Mouse (Mus musculus) cerebellum, adult 11-12 months (tissue): Measurements from ENCODE around the gene Jag2.

ENCODE experiments used
- DNase-seq: peaks from one replicate; pipeline ENCODE4 v3.0.0; 2022

Jag2 gene

DNA sequence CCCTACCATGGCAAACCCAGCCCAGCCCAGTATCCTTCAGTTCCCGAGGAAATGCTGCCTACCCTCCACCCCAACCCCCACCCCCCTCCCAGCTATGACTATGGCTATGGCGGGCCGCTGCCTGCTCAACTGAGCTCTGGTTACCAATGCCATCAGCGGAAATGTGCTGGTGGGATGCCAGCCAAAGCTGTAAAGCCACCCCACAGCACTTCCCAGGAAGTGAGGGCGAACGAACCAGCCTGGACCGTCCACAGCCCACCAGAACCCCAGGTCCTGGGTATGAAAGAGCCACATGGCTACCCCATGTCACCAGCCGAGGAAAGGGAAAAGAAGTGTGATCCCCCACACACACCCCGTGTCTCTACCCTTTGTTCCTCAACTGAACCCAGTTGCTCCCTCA is 11.1 kb upstream of the Jag2 start:
- DNase-seq, result no peak

DNA sequence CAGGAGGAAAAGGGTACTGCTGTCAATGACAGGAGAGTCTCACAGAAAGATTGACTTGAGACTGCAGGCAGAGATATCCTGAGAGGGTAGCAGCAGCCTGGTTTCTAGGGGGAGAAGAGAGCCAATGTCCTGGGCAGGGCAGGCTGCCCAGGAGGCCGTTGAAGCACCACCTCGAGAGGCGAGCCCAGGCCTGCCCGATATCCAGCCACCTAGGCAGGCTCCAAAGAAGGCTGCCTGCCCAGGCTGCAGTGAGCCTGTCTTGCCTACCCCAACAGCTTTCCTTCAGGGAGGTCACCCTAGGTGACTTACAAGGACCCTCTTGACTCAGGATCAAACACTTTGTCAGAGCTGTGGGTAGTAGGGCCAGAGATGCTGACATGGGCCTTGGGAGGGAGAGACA is 10.7 kb upstream of the Jag2 start:
- DNase-seq, result no peak

DNA sequence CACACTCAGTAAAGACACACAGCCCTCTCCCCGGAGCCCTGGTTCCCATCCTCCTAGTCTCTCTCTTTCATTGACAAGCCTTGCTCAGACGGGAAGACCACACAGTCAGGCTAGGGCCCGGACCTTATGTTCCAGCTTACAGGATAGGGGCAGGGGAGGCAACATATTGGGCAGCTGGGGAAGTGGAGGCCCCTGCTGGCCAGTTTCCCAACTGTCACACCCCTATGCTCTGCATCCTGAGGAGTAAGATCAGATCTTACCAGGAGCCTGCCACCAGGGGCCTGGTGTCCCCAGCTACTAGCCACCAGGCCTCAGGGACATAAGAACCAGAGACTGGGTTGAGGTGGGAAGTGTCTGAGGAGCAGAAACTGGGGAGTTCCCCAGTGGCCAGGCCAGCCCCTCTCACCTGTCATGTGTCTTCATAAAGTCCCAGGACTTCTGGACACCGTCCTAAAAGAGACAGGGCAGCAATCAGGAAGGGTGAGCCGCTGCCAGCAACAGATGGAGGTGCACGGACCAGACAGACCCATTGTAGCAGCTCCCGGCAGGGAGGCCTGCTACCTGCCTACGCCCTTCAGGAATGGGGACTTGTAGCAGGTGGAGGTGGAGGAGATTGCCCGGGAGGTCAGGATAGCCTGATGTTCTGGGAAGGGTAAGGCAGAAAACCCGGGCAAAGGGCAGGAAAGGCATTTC is 9.4 kb upstream of the Jag2 start:
- DNase-seq, result peak; percentile 85

DNA sequence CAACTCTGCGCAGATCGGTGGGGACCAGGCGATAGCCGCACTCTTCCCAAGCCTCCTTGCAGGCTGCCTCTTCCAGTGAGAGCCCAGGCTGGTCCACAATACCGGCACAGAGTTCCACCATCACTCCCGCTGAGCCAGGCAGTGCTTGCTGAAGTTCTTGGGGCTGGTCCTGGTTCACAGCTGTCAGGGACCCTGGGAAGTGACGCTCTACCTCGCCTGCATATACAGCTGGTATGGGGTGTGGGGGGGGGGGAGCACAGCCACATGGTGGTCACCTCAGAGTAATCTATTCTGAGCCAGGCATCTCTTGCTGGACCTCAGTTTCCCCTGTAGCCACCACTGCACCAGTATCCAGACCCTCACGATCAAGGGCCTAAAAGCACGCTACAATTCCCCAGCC is 8.8 kb upstream of the Jag2 start:
- DNase-seq, result no peak

DNA sequence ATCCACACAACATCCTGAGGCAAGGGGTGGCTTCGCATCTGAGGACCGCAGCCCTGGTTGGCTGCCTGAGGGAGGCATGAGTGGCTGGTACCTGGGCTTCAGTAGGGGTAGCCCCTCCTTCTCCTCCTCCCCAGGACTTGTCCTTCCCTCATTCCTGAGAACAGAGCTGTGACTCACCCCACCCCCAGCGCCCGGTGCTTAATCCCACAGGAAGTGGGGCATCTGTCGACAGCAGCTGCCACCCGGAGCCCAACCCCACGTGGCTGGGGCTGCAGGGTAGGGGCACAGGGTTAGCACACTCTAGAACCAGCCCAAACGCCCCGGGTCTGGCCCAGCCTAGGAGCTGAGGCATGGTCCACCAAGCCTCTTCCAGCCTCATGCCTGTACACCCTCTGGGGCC is 8.3 kb upstream of the Jag2 start:
- no peak for DNase-seq

DNA sequence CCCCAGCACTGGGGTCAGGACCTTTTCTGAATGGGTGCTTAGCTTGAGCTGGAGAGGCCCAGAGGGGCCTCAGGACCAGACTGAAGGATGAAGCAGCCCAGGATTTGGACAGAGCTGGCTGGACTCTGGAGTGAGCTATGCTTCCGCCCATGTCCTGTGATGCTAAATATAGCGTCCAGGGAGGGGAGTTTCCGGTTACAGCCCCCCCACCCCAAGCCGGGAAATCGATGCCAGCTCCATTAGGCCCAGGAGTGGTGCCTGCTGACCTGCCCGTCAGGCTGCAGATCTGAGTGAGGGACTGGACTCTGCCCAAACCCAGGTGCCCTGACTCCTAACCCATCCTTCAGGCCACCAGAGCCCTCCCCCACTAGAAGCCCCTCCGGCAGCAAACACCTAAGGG is 3.1 kb upstream of the Jag2 start:
- DNase-seq, result no peak

DNA sequence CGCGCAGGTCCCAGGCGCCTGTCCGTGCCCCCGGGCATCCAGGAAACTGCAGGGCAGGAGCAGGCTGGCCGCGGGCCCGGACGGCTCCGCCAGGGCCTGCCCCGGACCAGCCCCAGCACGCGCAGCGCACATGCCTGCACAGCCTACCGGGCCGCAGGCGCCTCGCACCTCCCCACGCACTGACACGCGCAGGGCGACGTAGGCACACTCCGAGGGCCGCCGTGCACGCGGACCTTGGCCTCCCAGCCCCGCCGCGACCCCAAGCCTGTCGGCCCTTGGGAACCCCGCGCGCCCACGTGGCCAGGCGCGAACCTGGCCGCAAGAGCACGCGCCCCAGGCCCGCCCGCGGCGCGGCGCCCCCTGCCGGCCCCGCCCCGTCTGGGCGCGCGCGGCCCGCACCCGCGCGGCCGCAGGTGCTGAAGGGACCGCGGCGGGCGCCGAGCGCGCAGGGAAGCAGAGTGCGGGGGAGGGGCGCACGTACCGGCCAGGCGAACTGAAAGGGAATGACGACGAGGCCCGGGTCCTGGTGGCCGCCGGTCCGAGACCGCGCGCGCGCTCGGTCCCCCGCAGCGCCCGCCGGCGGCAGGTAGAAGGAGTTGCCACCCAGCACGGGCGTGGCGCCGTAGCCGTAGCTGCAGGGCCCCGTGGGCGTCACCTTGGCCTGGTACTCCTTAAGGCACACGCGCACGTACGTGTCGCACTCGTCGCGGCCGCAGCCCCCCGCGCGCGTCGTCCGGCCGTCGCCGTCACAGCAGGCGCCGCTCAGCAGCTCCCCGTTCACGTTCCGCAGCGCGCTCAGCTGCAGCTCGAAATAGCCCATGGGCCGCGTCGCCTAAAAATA is 955 bp downstream of the Jag2 start:
- DNase-seq, result peak; percentile 45

DNA sequence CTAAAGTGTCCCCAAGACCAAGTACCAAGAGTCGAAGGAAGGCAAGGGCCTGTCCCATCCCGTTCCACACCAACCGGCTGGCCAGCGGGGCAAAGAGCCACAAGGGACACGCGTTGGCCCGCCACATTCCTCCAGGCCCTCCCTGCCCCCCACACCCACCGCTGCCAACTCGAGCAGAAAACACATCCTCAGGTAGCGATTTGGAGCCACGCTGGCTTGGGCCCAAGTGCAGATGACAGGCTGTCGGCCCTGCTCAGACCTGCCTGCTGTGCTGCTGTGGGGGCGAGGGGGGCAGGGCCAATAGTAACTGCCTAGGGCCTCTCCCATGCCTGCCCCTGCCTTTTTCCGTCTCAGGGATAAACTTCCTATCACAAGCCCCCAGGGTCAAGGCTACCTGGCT is 2.3 kb downstream of the Jag2 start:
- DNase-seq, result no peak

DNA sequence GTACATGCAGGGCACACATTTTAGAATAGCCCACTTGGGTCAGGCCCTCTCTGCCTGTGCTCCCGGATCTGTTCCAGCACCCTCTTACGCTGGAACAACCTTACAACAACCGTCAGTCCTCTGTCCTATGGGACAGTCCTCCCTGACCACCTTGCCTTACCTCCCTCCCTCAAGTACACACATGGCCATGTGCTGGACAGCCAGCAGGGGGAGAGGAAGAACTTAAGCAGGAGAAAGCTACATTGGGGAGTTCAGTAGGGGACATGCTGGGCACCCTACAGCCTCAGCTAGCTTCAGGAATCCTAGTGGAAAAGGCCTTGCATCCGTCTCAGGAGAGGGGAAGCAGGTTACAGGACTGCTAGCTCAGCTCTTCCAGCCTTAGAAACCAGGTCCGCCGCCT is 3.6 kb downstream of the Jag2 start:
- no peak for DNase-seq

DNA sequence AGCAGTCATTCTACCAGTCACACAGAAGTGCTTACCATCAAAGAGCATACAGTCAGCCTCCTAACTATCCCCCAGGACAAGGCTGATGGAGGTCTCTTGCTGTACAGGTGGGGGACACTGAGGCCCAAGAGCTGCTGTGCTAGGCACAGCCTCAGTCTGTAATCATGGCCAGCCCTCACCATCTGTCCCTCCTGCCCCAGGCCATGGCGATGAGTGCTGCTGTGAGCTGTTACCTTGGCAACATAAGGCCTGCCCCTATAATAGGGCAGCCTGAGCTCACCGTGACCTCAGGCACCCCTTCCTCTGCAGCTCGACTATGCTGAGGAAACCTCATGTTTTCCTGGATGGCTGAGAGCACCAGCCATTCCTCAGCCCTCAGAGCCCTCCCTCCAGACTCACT is 7.0 kb downstream of the Jag2 start:
- DNase-seq, result no peak

DNA sequence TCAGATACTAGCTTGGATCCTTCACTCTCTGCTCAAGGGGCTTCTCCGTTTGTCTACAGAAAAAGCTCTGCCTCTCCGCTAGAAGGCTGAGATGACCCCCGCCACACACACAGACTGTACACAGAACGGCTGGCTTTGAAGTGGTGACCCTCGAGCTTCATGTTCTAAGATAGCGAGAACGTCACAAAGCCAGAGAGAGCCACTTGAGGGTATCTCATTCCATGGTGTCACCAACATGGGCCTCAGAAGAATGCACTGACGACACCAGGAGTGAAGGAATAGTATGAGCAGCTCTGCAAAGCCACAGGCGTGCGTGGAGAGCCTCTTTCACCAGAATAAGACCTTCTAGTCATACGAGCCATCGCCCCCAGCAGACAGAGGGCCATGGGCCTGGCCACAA is 8.1 kb downstream of the Jag2 start:
- no peak for DNase-seq

DNA sequence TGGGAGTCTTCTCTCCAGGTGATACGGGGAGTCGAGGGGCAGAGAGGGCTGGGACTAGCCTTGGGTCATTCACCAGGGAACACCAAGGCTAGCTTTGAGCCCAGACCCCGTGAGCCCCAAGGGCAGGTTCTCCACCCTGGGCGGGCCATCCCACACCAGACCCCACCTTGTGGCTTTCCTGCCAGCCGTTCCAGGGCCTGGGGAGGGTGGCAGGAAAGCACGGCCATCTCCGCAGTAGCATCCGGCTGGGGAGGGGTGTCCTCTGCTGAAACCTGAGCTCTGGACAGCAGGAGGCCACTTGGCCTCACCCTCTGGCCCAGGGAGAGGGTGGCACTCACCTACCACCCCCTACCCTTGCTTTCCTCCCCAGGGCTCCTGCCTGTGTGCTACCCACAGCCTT is 11.7 kb downstream of the Jag2 start:
- DNase-seq, result no peak

DNA sequence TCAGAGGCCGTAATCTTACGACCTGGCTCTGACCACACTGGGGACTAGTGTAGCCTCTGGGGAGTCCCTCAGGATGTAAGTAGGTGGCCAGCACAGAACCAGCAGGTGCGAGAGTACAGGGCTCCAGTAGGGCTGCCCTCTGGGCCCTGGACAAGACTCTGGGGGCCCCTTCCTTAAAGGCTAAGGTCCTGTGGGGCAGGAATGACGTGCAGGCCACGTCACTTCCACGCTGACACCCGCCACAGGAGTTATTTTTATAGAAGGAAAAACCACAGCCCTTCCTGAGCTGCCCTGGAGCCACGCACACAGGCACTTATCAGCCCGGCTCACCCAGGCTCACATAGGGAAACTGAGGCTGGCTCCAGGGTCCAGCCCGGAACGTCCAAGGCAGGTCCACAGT is 12.1 kb downstream of the Jag2 start:
- DNase-seq, result no peak

DNA sequence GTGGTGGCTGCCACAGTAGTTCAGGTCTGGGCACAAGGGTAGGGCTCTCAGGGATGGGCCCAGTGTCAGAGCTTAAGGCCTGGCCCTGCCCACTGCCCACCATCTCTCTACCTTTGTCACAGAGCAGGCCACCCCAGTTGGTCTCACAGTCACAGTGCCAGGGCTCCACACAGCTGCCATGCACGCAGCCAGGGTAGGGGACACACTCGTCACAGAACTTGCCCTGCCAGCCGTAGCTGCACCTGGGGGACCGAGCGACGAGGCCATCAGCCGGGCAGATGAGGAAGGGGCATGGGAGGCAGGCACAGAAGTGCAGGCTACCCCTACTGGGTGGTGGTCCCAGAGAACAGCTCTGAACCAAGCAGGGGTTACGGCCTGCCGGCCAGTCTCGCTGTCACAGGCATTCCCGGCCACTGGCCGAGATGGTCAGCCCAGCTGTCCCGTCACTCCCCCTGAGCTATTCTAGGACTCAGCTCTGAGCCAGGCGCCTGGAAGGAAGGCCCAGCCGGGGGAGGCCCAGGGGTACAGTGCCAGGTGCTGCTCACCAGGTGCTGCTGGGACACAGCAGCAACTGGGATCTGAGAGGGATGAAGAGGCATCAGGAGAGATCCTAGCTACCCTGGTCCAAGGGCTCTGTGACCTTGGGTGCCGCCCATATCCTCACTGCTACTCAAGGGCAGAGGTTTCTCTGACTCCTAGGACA is 12.7 kb downstream of the Jag2 start:
- DNase-seq, result no peak

DNA sequence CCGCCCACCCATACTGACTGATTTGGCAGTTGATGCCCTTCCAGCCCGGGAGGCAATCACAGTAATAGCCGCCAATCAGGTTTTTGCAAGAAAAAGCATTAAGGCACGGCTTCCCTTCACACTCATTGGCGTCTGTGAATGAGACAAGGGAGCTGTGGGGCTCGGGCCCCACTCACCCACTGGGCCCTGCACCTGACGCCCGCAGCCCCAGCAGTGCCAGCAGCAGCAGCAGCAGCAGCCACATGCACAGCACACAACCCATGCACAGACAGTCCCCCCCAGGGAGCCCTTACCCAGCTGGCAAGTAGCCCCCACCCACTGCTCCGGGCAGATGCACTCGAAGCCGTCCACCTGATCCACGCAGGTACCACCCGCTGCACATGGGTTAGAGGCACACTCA is 14.0 kb downstream of the Jag2 start:
- DNase-seq, result no peak

DNA sequence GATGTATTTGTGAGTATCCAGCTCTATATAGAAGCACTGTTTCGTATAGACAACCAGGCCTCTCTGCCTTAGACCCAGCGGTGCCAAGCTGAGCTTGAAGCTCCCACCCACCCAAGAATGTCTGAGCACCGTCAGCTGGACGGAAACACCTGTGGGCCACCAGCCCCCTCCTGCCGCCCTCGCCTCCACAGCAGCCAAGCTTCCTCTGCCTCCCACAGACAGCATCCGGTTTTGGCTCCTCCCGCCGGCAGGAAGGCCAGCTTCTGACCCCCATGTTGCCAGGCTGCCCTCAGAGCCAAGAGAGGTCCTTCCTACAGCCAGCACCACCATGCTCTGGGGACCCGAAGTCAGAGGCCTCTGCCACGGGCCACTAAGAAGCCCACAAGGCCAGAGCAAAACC is 15.0 kb downstream of the Jag2 start:
- DNase-seq, result no peak

DNA sequence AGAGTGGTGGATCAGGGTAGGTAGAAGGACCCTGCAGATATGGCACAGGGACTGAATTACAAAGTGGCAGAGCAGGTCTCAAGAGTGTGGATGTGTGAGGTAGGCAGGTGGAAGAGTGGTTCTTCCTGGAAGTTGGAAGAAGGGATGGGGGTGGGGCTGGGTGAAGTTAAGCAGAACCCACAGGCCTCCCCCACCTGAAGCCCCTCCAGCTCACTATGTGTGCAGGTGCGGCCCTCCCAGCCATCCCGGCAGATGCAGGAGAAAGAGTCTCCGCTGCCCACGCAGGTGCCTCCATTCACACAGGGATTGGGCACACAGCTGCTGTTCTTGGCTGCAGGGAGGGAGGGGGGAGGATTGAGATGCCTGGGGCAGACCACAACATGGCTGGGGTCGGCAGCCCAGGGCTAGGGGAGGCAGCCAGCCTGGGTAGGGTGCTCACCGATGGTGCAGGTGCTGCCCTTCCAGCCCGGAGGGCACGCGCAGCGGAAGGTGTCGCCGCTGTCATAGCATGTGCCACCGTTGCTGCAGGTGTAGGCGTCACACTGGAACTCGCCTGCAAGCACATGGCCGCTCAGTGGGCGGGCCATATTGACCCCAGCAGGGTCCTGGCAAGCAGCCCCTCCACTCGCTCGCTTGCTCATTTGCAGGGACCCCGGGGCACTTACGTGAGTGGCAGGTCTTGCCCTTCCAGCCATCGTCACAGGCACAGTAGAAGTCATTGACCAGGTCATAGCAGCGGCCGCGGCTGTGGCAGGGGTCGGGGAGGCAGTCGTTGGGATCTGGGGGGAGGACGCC is 16.4 kb downstream of the Jag2 start:
- DNase-seq, result peak; percentile 59

DNA sequence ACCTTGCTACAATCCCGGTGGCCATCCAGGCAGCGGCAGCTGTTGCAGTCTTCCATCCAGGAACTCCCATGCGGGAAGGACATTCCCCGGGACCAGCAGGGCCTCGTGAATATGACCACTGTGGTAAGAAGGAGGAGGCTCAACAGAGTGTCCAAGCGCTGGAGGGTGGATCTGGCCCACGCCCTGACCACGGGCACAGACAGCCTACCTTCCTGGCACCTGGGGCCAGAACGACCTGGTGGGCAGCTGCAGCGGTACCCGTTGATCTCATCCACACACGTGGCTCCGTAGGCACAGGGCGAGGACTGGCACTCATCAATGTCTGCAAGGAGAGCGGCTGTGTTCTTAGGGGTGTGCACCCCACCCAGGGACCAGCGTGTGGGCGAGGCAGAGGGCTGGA is 17.9 kb downstream of the Jag2 start:
- no peak for DNase-seq

DNA sequence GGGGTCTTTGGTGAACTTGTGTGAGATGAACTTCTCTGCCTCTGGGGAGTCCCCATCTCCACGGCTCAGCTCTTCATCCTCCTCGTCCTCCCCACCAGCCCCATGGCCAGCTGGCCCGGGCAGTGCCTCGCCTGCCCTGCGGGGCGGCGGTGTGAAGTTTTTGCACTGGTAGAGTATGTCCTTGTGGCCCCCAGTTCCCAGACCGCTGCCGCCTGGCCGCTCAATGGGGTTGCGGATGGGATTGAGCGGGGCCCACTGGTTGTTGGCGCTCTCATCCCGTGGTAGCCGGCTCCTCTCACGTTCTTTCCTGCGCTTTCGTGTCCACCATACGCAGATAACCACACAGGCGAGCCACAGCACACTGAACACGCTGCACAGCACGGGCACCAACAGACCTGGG is 20.6 kb downstream of the Jag2 start:
- no peak for DNase-seq

DNA sequence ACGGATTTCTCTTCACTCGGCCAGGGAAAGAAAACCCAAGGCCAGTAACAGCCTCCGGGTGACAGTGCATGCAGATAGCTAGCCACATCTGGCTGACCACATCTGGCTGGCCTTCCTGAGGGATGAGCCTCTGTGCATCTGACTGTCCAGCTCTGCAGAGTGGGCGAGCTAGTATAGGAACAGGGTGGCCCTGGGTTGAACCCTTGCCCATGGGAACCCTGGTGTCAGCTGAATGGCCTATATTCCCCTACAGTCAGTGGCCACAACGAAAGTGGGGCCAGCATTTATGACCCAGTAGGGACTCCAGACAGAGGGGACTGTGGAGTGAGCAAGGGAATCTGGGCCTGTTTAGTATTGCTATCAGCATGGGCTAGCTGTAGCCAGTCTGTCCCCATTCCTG is 24.6 kb downstream of the Jag2 start:
- DNase-seq, result no peak

DNA sequence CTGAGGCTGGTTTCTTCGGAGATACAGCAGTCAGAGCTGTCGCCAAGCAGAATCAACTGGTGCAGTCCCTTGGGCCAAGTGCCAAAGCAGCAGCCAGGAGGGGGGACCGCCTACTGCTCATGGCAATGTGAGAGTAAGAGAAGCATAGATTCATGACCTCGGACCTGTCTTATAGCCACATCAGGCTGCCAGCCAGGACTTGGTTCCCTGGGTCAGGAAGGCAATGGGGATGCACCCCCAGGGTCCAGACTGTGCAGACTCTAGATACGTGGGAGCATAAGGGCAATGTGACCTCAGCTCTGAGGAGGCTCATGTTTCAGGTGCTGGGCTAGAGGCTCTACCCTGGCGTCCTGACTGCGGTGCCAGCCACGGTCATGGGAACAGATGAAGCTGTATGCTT is 25.6 kb downstream of the Jag2 start:
- no peak for DNase-seq

DNA sequence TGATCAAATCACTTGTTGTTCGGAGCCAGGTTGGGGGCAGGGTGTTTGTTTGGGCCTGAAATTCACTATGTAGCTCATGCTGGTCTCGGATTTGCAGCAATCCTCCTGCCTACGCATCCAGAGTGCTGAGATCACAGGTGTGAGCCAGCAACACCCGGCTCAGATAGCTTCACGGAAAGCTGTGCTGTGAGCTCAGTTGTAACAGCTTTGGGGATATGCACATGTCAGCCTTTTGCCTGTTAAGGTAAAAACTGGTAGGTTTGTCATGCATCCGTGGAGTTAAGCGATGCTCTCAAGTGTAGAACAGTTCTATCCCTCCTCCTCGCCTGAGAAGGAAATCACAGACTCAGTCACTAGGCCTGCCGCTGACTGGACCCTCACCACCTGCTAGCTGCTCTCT is 28.9 kb downstream of the Jag2 start:
- no peak for DNase-seq

DNA sequence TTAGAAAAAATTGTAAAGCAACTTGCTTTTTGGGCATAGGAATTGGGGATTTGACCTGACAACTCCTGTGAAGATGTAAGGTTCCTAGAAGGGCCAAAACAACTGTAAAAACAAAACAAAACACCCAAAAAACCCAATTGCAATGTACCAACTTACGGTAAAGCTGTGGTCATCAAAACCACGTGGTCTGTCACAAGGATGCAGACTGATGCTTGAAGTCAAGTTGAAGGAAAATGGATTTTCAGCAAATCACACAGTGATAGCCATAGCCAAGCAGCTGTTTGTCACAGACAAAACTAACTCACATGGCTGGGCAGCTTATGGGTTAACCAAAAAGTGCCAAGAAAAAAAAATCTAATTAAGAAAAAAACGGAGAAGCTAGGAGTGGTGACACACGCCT is 30.6 kb downstream of the Jag2 start:
- DNase-seq, result no peak
